Mouse (Mus musculus) CH12.LX (cell line): ENCODE measurements around the gene Pced1b. TPM values are rescaled to one million over a fixed set of nuclear protein-coding genes. Genes with fewer than 3 reads are reported as not detected.

Experiments used
- DNase-seq: peaks from one replicate; pipeline ENCODE4 v3.0.0-alpha.2; 2013; ENCODE audit errors: extremely low read depth
- H3K27ac ChIP-seq: 2 replicates; pipeline ENCODE4 v1.5.1; 2012; ENCODE audit warnings: low read depth, mild to moderate bottlenecking, control low read depth, moderate library complexity; ENCODE audit not compliant: insufficient read depth
- H3K27me3 ChIP-seq: replicated peaks from 2 replicates; pipeline ENCODE3; 2012; ENCODE audit warnings: inconsistent platforms
- H3K36me3 ChIP-seq, 2 experiments: replicated peaks in 1 of 2; 2 replicates each; pipeline versions ENCODE3 to v1.6.1; 2012; ENCODE audit warnings: inconsistent platforms in 1 of 2, low read length in 1 of 2, mild to moderate bottlenecking in 1 of 2, mixed read lengths in 1 of 2, moderate library complexity in 1 of 2; ENCODE audit not compliant: control insufficient read depth in 1 of 2, insufficient read depth in 1 of 2
- H3K4me1 ChIP-seq, 2 experiments: 2 replicates each; pipeline ENCODE4 v1.6.1; 2012; ENCODE audit warnings: inconsistent platforms in 1 of 2, moderate library complexity in 1 of 2; ENCODE audit not compliant: insufficient read depth in 2 of 2, control insufficient read depth in 1 of 2
- H3K4me2 ChIP-seq: 2 replicates; pipeline ENCODE4 v1.6.1; 2012; ENCODE audit warnings: low read depth, mild to moderate bottlenecking, control low read depth; ENCODE audit not compliant: poor library complexity, insufficient read depth, severe bottlenecking
- H3K4me3 ChIP-seq, 3 experiments: fragments of 150-350 bp in 1 of 3; sonication (generic) in 1 of 3; replicated peaks in 1 of 3; 2 replicates each; pipeline versions ENCODE3 to v1.5.1; 2011 to 2012; ENCODE audit warnings: low read depth in 2 of 3, low read length in 2 of 3, mild to moderate bottlenecking in 2 of 3, moderate library complexity in 2 of 3, control low read depth in 1 of 3, improper control_type of control experiment in 1 of 3, inconsistent platforms in 1 of 3, mixed read lengths in 1 of 3; ENCODE audit not compliant: poor library complexity in 1 of 3
- H3K79me2 ChIP-seq: replicated peaks from 2 replicates; pipeline ENCODE4 v1.6.1; 2012; ENCODE audit warnings: mild to moderate bottlenecking, moderate library complexity; ENCODE audit not compliant: control insufficient read depth, poor library complexity, insufficient read depth, severe bottlenecking; ENCODE audit errors: extremely low read depth
- H3K9ac ChIP-seq: 2 replicates; pipeline ENCODE4 v1.6.1; 2012; ENCODE audit warnings: low read depth, mild to moderate bottlenecking, control low read depth, moderate library complexity; ENCODE audit not compliant: insufficient read depth
- H3K9me3 ChIP-seq: replicated peaks from 2 replicates; pipeline ENCODE3; 2012; ENCODE audit warnings: low read length, inconsistent platforms, mixed read lengths
- E2F4 ChIP-seq: IDR thresholded peaks from 2 replicates; pipeline ENCODE4 v1.6.1; 2011; ENCODE audit warnings: low read depth, low read length, improper control_type of control experiment; ENCODE audit not compliant: insufficient replicate concordance
- ELF1 ChIP-seq: IDR thresholded peaks from 2 replicates; pipeline ENCODE4 v1.6.1; 2014; ENCODE audit warnings: low read depth, mild to moderate bottlenecking, inconsistent platforms, low read length, improper control_type of control experiment
- EP300 ChIP-seq: IDR thresholded peaks from 2 replicates; pipeline ENCODE4 v1.6.1; 2011; ENCODE audit warnings: low read length, improper control_type of control experiment
- ETS1 ChIP-seq: conservative IDR thresholded peaks from 2 replicates; pipeline ENCODE4 v1.6.1; 2012; ENCODE audit warnings: low read depth, mild to moderate bottlenecking, inconsistent platforms, low read length, improper control_type of control experiment, moderate library complexity
- HCFC1 ChIP-seq: IDR thresholded peaks from 2 replicates; pipeline ENCODE4 v1.6.1; 2012; ENCODE audit warnings: low read depth, mild to moderate bottlenecking, inconsistent platforms, low read length, improper control_type of control experiment
- JUN ChIP-seq: IDR thresholded peaks from 2 replicates; pipeline ENCODE4 v1.6.1; 2011; ENCODE audit warnings: low read depth, mild to moderate bottlenecking, low read length, improper control_type of control experiment, moderate library complexity; ENCODE audit not compliant: insufficient read depth
- JUND ChIP-seq: conservative IDR thresholded peaks from 2 replicates; pipeline ENCODE4 v1.6.1; 2011; ENCODE audit warnings: low read depth, low read length, improper control_type of control experiment
- MAFK ChIP-seq: IDR thresholded peaks from 2 replicates; pipeline ENCODE4 v1.6.1; 2011; ENCODE audit warnings: low read length, improper control_type of control experiment; ENCODE audit not compliant: insufficient replicate concordance
- MAZ ChIP-seq: IDR thresholded peaks from 2 replicates; pipeline ENCODE4 v1.6.1; 2012; ENCODE audit warnings: low read depth, mild to moderate bottlenecking, inconsistent platforms, low read length, improper control_type of control experiment, moderate library complexity
- MEF2A ChIP-seq: IDR thresholded peaks from 2 replicates; pipeline ENCODE4 v1.6.1; 2014; ENCODE audit warnings: low read depth, mild to moderate bottlenecking, inconsistent platforms, low read length, improper control_type of control experiment, borderline replicate concordance
- NELFE ChIP-seq: IDR thresholded peaks from 2 replicates; pipeline ENCODE4 v1.6.1; 2011; ENCODE audit warnings: low read depth, low read length, improper control_type of control experiment
- NRF1 ChIP-seq: IDR thresholded peaks from 2 replicates; pipeline ENCODE4 v1.6.1; 2014; ENCODE audit warnings: low read depth, mild to moderate bottlenecking, inconsistent platforms, low read length, improper control_type of control experiment, moderate library complexity
- POLR2A ChIP-seq: IDR thresholded peaks from 2 replicates; pipeline ENCODE4 v1.6.1; 2011; ENCODE audit warnings: low read depth, mild to moderate bottlenecking, improper control_type of control experiment, low read length
- POLR2AphosphoS2 ChIP-seq: IDR thresholded peaks from 2 replicates; pipeline ENCODE4 v1.6.1; 2011; ENCODE audit warnings: low read depth, low read length, improper control_type of control experiment
- USF1 ChIP-seq: IDR thresholded peaks from 2 replicates; pipeline ENCODE4 v1.6.1; 2014; ENCODE audit warnings: low read depth, mild to moderate bottlenecking, inconsistent platforms, low read length, improper control_type of control experiment
- USF2 ChIP-seq: conservative IDR thresholded peaks from 2 replicates; pipeline ENCODE4 v1.6.1; 2011; ENCODE audit warnings: low read depth, low read length, improper control_type of control experiment
- ZC3H11A ChIP-seq: IDR thresholded peaks from 2 replicates; pipeline ENCODE4 v1.6.1; 2012; ENCODE audit warnings: low read depth, mild to moderate bottlenecking, inconsistent platforms, low read length, improper control_type of control experiment
- ZKSCAN1 ChIP-seq: IDR thresholded peaks from 2 replicates; pipeline ENCODE4 v1.6.1; 2012; ENCODE audit warnings: low read depth, inconsistent platforms, low read length, improper control_type of control experiment, borderline replicate concordance
- ZMIZ1 ChIP-seq: IDR thresholded peaks from 2 replicates; pipeline ENCODE4 v1.6.1; 2012; ENCODE audit warnings: low read depth, mild to moderate bottlenecking, inconsistent platforms, low read length, improper control_type of control experiment
- ZNF384 ChIP-seq: IDR thresholded peaks from 2 replicates; pipeline ENCODE4 v1.6.1; 2012; ENCODE audit warnings: low read depth, low read length, improper control_type of control experiment, inconsistent platforms
- dilution Hi-C: fragments of 300-500 bp; cut with MboI; formaldehyde crosslinking; loops from 2 replicates; pipeline ENCODE4 v1.14.3; 2020; ENCODE audit warnings: low sequenced_read_pairs; ENCODE audit not compliant: extremely low pct_unique_long_range_greater_than_20kb, extremely low pct_ligation_motif_present
- in situ Hi-C: fragments of 300-500 bp; cut with MboI; formaldehyde crosslinking; loops from 3 replicates; pipeline ENCODE4 v1.14.3; 2019; ENCODE audit warnings: low sequenced_read_pairs, low pct_ligation_motif_present, low pct_unique_long_range_greater_than_20kb, mixed read lengths
- polyA plus RNA-seq: library from polyadenylated mRNA; unstranded; fragments of >175 nt; gene quantifications from 2 replicates; pipeline ENCODE4 v1.2.1, GENCODE M21; 2012; ENCODE audit warnings: low read depth; ENCODE audit not compliant: insufficient read length
- total RNA-seq, 2 experiments: library from RNA; depleted of rRNA; stranded (reverse); fragments of 300-350 nt in 1 of 2; fragments of >200 nt in 1 of 2; gene quantifications; 2 replicates each; pipeline ENCODE4 v1.2.3; 2012 to 2014

Pced1b gene
- total and polyA plus RNA-seq, 3 experiments = 12.3 to 44.2 (median 21.1) TPM

GRCm38 (mm10) chr15:97404998-97405397 lies 158.1 kb downstream of the Pced1b start:
- no peaks in the 10 kb centered on the region for H3K36me3 ChIP-seq
- TF ChIP-seq E2F4 = no peak
- no peak for TF ChIP-seq USF1
- TF ChIP-seq NRF1 = no peak
- TF ChIP-seq JUN = no peak
- no peak for TF ChIP-seq ZKSCAN1
- no peak for TF ChIP-seq MAFK
- no peak for TF ChIP-seq POLR2AphosphoS2
- no peak for TF ChIP-seq MEF2A
- no peak for TF ChIP-seq POLR2A
- no peak for TF ChIP-seq ELF1
- no peak for TF ChIP-seq JUND
- no peak for TF ChIP-seq HCFC1
- TF ChIP-seq USF2 = no peak
- no peak for TF ChIP-seq ZMIZ1
- TF ChIP-seq ETS1 = no peak
- TF ChIP-seq ZNF384 = no peak
- no peak for TF ChIP-seq MAZ
- H3K4me2 ChIP-seq = no peak overlapping the region
- H3K9me3 ChIP-seq = peaks cover 2% of the 10 kb centered on the region
- no peaks in the 10 kb centered on the region for H3K79me2 ChIP-seq
- H3K9ac ChIP-seq = no peak overlapping the region
- no peak overlapping the region for H3K27ac ChIP-seq
- no peak for DNase-seq
- no peak overlapping the region for H3K4me3 ChIP-seq
- in situ Hi-C loops = no loop called here
- H3K4me1 ChIP-seq = no peaks in the 10 kb centered on the region
- dilution Hi-C loops = no loop called here
- no peaks in the 10 kb centered on the region for H3K27me3 ChIP-seq

- no peak for DNase-seq
- no peak overlapping the region for H3K4me2 ChIP-seq
- no peaks in the 10 kb centered on the region for H3K27me3 ChIP-seq
- no peak overlapping the region for H3K27ac ChIP-seq
- peaks cover under 1% of the 10 kb centered on the region for H3K9me3 ChIP-seq
- no peaks in the 10 kb centered on the region for H3K79me2 ChIP-seq
- H3K4me1 ChIP-seq = peaks cover 3 to 4% of the 10 kb centered on the region in 2 experiments
- TF ChIP-seq ZC3H11A (no peak), EP300 (no peak), NELFE (no peak), NRF1 (no peak), MEF2A (no peak)
- H3K4me3 ChIP-seq = no peak overlapping the region
- no peak overlapping the region for H3K9ac ChIP-seq
- in situ Hi-C loops (no loop called here), dilution Hi-C loops (no loop called here)
- H3K36me3 ChIP-seq = no peaks in the 10 kb centered on the region
These were observed 159.2 kb downstream of the Pced1b start for GRCm38 (mm10) chr15:97406105-97406504.
